Mouse (Mus musculus): ENCODE measurements around the gene Angpt4.

DNA sequence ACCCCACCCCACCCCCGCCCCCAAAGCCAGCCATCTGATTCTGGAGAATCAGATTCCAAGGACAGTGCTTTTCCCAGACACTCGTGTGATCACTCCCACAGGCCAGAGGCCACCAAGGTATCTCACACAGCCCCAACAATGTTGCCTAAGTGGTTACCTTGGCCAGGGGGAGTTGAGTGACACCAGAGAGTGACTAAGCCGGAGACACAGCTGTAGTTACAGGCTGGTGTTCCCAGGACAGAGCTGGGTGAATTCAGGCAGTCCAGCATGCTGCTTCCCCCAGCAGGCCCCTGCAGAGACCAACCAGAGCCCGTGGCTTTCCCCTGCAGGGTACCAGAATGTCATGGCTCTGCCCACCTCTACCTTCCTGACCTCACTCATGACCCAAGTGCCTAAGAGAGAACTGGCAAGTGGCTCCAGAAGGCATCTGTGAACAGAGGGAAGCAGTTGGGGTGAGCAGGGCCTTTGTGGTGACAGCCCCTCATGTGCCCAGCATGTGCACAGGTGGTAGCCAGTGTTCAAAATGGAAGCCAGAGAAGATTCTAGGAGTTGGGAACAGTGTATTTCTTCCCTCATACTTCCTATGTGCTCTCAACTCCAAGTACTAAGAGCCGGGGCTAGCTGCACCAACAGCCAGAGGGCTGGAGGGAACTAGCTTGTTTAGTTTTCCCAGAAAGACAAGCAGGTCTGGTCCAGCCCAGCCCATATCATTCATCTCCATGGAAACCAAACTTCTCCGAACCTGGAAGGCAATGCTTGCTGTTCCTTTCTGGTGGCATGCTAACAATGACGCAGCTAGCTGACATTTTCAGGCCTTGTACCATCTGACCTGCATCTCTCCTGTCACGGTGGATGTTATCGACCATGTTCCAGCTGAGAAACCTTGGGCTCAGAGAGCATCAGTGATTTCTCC is 50.5 kb downstream of the Angpt4 start:
- TF ChIP-seq CTCF (IDR thresholded peaks at IDR 0.05; ENCODE audit: low read depth) (no peak), EP300 (IDR thresholded peaks at IDR 0.05; ENCODE audit: low read depth) (no peak)

All from heart, postnatal 0 days (tissue).